Mouse (Mus musculus): Measurements from ENCODE around the gene Arid3c. TPM values are rescaled to one million over a fixed set of nuclear protein-coding genes. Genes with fewer than 3 reads are reported as not detected.

The Arid3c gene
- polyA plus RNA-seq, 1 experiment from 2014 or later = 0.06 TPM

- ATAC-seq = peak; percentile 49
- Histone ChIP-seq H3K4me1 (ENCODE audit: insufficient read depth, low read depth, low read length) (peaks cover 13% of the 10 kb centered on the region; the same call in 1 of the 2 replicates), H3K27me3 (replicated peaks; ENCODE audit: insufficient read depth, low read length) (no peaks in the 10 kb centered on the region), H3K4me2 (replicated peaks; ENCODE audit: low read depth, low read length) (peak overlapping the region; percentile 93), H3K36me3 (ENCODE audit: insufficient read depth, low read length) (peaks cover 16% of the 10 kb centered on the region), H3K9me3 (ENCODE audit: low read length) (no peaks in the 10 kb centered on the region), H3K4me3 (ENCODE audit: low read depth, low read length) (peak overlapping the region; percentile 79; the same call in 1 of the 2 replicates), H3K9ac (replicated peaks; ENCODE audit: low read depth) (no peak overlapping the region), H3K27ac (ENCODE audit: low read length) (no peak overlapping the region)
- TF ChIP-seq EP300 (IDR thresholded peaks at IDR 0.05) (no peak), CTCF (IDR thresholded peaks at IDR 0.05) (peak; percentile 82)
- DNase-seq (ENCODE audit: low spot score) = peak; percentile 80
- 10% methylated on average over 8 of the region's 8 CpGs for WGBS
Measured at GRCm38 (mm10) chr4:41714276-41714675, 16.7 kb downstream of the Arid3c start.

- peak; percentile 83 for ATAC-seq
- TF ChIP-seq CTCF (IDR thresholded peaks at IDR 0.05) (peak; percentile 49), EP300 (IDR thresholded peaks at IDR 0.05) (no peak)
Measured at GRCm38 (mm10) chr4:41713197-41714067, 17.5 kb downstream of the Arid3c start, which contains the start of gene Rpp25l. Gene Rpp25l (minus strand): TSS chr4:41713534.

DNA sequence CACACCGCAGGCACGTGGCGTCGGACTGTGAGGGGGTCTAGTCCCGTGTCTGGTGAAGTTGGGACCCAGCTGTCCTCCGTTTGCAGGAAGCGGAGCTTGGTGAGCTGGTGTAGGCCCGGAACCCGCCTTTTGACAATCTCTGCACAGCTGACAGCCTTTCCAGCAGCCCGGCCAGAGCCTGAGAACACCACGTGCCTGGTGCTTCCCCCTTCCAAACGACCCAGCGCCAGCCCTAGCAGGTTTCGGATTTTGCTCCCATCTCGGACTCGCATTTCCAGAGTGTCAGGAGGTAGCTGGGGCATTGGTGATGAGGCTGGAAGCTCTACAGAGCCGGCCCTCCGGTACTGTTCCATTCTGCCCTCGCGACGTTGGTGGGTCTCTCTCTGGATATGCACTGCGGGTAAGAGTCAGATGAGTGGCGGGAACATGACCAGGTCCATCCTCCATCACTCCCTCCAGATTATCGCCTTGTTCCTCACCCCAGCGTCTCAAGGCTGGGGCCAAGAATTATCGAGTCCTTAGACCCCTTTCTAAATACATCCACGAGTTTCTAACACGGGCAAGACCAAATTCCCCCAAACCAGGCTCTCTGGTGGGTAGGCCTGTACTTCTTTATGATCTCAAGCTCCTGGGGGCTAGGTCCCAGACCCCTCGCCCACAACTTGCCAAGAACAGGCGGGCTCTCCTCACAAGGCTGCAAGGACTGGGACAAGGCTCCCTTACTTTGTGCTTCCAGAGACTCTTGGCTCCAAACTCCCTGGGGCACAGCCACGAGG lies 18.3 kb downstream of the Arid3c start:
- Histone ChIP-seq H3K9ac (replicated peaks; ENCODE audit: low read depth) (peak overlapping the region; percentile 88), H3K27me3 (replicated peaks; ENCODE audit: insufficient read depth, low read length) (no peaks in the 10 kb centered on the region), H3K4me1 (ENCODE audit: insufficient read depth, low read depth, low read length) (peaks cover 13% of the 10 kb centered on the region; the same call in 1 of the 2 replicates), H3K36me3 (ENCODE audit: insufficient read depth, low read length) (peaks cover under 1% of the 10 kb centered on the region; the same call in 1 of the 2 replicates), H3K27ac (ENCODE audit: low read length) (peak overlapping the region; percentile 77), H3K4me3 (ENCODE audit: low read depth, low read length) (peak overlapping the region; percentile 79), H3K4me2 (replicated peaks; ENCODE audit: low read depth, low read length) (peak overlapping the region; percentile 93), H3K9me3 (ENCODE audit: low read length) (no peaks in the 10 kb centered on the region)
- 30% methylated on average over 31 of the region's 31 CpGs for WGBS
- ATAC-seq (no peak), DNase-seq (ENCODE audit: low spot score) (peak; percentile 15)
- no peak for TF ChIP-seq CTCF (IDR thresholded peaks at IDR 0.05)
- TF ChIP-seq EP300 (IDR thresholded peaks at IDR 0.05) = no peak

More at GRCm38 (mm10) chr4:41713197-41714067, 17.5 kb downstream of the Arid3c start, which contains the start of gene Rpp25l:
- peak; percentile 69 for DNase-seq (ENCODE audit: low spot score)
- Histone ChIP-seq H3K36me3 (ENCODE audit: insufficient read depth, low read length) (peaks cover 9% of the 10 kb centered on the region; the same call in 1 of the 2 replicates), H3K4me2 (replicated peaks; ENCODE audit: low read depth, low read length) (peak within 1 kb of the TSS; percentile 93), H3K9me3 (ENCODE audit: low read length) (no peaks in the 10 kb centered on the region), H3K9ac (replicated peaks; ENCODE audit: low read depth) (peak within 1 kb of the TSS; percentile 88), H3K4me1 (ENCODE audit: insufficient read depth, low read depth, low read length) (peaks cover 13% of the 10 kb centered on the region; the same call in 1 of the 2 replicates), H3K4me3 (ENCODE audit: low read depth, low read length) (peak within 1 kb of the TSS; percentile 79), H3K27ac (ENCODE audit: low read length) (peak within 1 kb of the TSS; percentile 77), H3K27me3 (replicated peaks; ENCODE audit: insufficient read depth, low read length) (no peaks in the 10 kb centered on the region)
- 1% methylated on average over 61 of the region's 61 CpGs for WGBS

DNA sequence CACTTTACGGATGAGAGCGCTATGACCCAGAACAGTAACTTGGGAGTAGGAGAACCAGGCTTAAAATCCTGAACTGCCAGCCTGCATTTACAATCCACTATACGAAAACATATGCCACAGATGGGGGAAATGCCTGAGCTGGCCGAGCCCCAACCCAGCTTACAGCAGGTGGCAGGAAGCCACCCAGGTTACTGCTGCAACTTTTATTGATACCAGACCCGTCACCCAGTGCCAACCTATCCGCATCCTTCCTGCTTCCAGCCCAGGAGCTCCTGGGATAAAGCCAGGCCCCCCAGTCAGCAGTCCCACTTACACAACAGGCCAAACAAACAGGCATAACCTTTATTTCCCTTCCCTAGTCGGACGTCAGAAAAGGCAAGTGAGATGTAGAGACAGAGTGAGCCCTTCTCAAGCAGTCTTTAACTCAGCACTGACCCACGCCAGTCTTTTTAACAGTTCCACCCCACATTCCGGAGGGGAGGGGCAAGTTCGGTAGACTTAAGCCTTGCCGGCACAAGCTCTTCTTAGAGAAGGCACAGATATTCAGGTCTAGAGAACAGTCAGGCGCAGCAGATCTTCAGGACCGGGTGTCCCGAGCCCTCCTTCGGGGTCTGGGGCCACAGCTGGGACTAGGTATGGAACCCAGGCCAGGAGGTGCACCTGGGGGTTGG lies 19.1 kb downstream of the Arid3c start:
- TF ChIP-seq CTCF (IDR thresholded peaks at IDR 0.05) = no peak
- no peak for TF ChIP-seq EP300 (IDR thresholded peaks at IDR 0.05)
- Histone ChIP-seq H3K36me3 (ENCODE audit: insufficient read depth, low read length) (no peaks in the 10 kb centered on the region), H3K9me3 (ENCODE audit: low read length) (no peaks in the 10 kb centered on the region), H3K27ac (ENCODE audit: low read length) (no peak overlapping the region), H3K4me1 (ENCODE audit: insufficient read depth, low read depth, low read length) (peaks cover 16% of the 10 kb centered on the region; the same call in 1 of the 2 replicates), H3K27me3 (replicated peaks; ENCODE audit: insufficient read depth, low read length) (no peaks in the 10 kb centered on the region), H3K4me2 (replicated peaks; ENCODE audit: low read depth, low read length) (peak overlapping the region; percentile 93), H3K9ac (replicated peaks; ENCODE audit: low read depth) (0 out of 2 replicates have a peak overlapping the region, but pooled peaks have one; percentile 88), H3K4me3 (ENCODE audit: low read depth, low read length) (peak overlapping the region; percentile 79; the same call in 1 of the 2 replicates)
- WGBS = 60% methylated on average over 16 of the region's 16 CpGs
- DNase-seq (ENCODE audit: low spot score) (peak; percentile 55), ATAC-seq (no peak)

GRCm38 (mm10) chr4:41710229-41710628 lies 20.7 kb downstream of the Arid3c start:
- no peak for ATAC-seq
- H3K36me3 ChIP-seq (ENCODE audit: insufficient read depth, low read length) = no peaks in the 10 kb centered on the region
- no peak overlapping the region for H3K4me2 ChIP-seq (replicated peaks; ENCODE audit: low read depth, low read length)
- H3K4me1 ChIP-seq (ENCODE audit: insufficient read depth, low read depth, low read length) = peaks cover 18% of the 10 kb centered on the region; the same call in 1 of the 2 replicates
- H3K27me3 ChIP-seq (replicated peaks; ENCODE audit: insufficient read depth, low read length) = no peaks in the 10 kb centered on the region
- H3K9ac ChIP-seq (replicated peaks; ENCODE audit: low read depth) = no peak overlapping the region
- H3K4me3 ChIP-seq (ENCODE audit: low read depth, low read length) = no peak overlapping the region
- H3K27ac ChIP-seq (ENCODE audit: low read length) = no peak overlapping the region
- H3K9me3 ChIP-seq (ENCODE audit: low read length) = no peaks in the 10 kb centered on the region
- 51% methylated on average over 4 of the region's 4 CpGs for WGBS
- no peak for DNase-seq (ENCODE audit: low spot score)
- TF ChIP-seq EP300 (IDR thresholded peaks at IDR 0.05) (no peak), CTCF (IDR thresholded peaks at IDR 0.05) (peak; percentile 29)

Data from lung, postnatal 0 days (tissue).